Mouse (Mus musculus): ENCODE results near the gene Krt78.

The Krt78 gene

DNA sequence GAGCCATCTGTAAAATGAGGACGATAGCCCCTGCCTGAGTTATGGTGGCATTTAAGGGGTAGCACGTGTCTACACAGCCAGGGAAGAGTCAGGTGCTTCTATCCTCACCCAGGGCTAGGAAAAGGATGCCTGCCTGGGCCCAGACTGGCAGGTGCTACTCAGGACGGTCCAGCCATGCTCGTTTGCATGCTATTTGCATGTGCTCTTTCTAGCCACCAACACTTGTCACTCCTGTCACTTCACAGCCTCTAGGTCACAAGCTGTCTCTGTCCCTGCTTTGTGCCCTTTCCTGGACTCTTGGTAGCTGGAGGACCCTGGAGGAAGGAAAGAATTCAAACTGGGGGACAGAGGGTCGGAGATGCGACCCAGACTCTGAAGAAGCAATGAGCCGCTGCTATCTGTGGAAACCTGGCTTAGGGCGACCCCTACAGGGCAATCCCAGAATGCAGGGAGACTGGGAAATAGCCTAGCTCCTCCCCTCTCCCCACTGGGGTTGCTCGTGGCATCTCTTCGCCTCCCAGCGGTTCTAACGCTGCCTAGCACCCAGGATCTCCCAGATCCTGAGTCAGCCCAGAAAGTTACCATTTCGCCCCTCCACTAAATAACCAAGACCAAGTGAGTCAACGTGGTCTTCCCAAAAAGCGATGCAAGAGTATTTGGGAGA is 19.5 kb upstream of the Krt78 start:
- peak; percentile 97 for DNase-seq (ENCODE audit: low read depth, low spot score)

DNA sequence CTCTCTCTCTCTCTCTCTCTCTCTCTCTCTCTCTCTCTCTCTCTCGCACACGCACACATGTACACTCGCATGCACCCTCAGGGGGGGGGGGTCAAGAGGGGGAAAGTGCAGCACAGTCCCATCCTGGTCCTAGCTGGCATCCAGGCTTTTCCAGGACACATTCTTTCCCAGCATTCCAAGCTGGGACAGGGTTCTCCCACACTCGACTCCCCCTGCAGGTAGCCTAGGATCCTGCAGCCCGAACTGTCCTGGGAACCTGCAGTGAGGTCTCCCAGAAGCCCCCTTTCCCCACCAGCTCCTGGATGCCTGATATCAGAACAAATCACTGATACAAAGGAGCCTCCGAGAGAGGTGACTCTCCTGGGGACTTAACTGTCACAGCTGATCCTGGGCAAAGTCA is 16.4 kb upstream of the Krt78 start:
- DNase-seq (ENCODE audit: low read depth, low spot score), result peak; percentile 82

DNA sequence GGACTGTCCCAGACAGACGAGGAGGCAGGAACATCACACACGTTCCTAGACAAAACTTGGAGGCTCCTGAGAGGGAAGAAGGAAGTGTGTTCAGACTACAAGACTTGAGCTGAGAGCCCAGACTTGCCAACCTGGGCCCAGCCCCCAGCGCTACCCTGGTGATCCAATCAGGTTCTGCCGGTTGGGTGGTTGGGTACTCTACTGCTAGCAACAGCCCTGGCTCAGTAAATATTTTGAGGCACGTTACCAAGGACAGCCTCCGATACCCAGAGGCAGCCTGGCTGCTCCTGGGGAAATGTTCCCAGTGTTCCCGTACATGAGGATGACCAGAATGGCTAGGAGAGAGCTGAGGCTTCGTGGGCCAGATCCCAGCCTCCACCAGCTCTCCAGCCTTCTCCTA is 12.7 kb upstream of the Krt78 start:
- no peak for DNase-seq (ENCODE audit: low read depth, low spot score)

DNA sequence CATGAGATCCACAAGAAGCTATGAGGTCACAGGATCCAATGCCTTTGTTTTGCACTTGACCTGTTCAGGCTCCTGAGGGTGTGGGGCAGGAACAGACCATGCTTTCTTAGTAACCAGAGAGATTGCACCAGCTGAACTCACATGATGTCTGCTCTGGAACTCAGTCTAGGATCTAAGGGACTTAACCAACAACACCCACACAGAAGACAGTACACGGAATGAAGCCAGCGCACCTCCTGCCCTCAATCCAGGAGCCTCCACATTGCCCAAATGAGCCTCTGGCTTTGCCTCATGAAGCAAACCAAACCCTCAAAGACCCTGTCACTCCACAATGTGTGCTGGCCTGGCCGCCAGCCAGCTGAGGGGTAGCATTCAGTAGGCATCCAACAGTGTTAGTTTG is 4.8 kb upstream of the Krt78 start:
- DNase-seq (ENCODE audit: low read depth, low spot score), result no peak

DNA sequence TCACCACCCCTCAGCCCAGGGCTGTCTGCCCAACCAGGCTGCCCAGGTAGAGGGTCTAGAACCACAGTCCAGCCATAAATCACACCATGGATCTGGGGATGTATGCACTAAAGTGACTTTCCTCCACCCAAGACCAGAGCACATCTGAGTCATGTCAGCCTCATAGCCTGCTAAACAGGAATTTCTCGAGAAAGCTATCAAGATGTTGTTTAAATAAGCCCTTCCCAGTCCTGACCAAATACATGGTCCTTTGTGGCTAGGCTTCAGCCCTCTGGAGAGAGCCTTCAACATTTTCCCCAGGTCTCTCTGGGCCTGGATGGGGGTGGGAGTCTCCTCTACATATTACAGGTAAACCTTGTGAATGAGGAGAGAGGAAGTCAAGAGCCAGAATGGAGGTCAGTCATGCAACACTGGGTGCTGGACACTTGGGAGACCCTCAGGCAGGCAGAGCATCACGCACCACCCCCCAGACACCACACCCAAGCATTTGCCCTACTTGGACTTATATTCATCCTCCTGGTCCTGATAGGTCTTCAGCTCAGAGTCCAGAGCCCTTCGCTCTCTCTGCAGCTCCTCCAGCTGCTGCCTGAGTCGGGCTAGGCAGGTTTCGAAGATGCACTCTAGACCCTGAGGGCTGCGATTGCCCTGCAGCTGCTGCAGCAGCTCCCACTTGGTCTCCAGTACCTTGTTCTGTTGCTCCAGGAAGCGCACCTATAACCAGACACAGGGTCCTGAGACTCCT is 1.2 kb downstream of the Krt78 start:
- DNase-seq (ENCODE audit: low read depth, low spot score), result no peak

DNA sequence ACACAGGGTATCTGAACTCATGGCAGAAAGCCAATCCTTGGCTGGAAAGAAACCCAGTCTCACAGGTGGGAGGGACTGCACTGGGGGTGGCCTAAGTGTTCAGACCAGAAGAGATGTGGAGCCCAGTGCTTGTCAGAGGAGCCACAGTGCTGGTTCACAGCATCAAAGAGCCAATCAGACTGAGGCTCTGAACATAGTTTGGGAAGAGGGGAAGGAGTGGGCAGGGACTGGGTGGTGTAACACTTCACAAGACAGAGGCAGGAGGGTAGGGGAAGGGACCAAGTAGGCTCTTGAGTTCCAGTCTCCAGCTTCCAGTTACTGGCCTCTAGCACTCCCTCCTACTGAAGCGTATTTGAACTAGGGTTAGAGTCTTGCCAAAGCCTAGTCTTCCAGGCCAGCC is 8.7 kb downstream of the Krt78 start:
- DNase-seq (ENCODE audit: low read depth, low spot score), result no peak

DNA sequence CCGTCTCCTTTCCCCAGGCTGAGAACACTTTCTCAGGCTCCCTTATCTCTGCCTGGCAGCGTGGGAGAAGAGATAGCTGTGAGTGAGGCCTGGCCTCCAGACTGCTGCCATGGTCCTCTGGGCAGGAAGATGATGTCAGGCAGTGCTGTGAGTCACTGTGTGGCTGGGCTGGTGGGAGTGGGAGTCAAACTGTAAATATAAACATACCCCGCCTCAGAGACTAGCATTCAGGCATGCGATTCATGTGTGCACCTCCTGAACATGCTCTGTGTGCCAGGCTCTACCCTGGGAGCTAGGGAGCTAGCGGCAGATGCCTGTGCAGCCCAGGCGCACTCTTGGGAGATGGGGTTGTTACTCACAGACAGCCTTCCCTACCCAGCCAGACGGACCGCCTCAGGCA is 12.1 kb downstream of the Krt78 start:
- no peak for DNase-seq (ENCODE audit: low read depth, low spot score)

DNA sequence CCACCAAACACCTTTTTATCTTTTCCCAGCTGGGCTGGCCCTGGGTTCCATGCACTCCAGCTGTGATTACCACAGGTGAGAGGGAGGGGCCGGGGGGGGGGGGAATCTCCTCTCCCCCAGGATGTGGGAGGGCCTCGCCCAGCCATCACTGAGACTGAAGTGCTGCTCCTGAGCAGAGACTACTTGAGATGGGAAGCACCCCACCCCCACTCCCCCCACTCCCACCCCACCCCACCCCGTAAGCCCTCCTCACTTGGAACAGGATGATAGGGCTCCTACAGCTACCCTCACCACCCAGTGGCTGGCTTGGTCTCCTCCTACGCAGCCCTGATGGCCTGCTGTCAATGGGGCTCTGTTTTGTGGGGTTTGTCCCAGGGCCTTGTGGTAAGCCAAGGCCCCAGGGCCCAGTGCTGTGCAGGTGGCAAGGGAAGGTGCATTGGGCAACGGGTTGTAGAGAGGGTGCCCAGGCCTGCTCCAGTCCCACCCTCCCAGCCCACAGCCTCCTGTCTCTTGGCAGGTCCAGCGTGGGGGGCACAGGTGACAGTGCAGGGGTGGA is 13.7 kb downstream of the Krt78 start, which contains the start of gene Krt79:
Gene Krt79, minus strand, starts transcription at position 51 of the 556 bp plus-strand sequence.
- no peak for DNase-seq (ENCODE audit: low read depth, low spot score)

DNA sequence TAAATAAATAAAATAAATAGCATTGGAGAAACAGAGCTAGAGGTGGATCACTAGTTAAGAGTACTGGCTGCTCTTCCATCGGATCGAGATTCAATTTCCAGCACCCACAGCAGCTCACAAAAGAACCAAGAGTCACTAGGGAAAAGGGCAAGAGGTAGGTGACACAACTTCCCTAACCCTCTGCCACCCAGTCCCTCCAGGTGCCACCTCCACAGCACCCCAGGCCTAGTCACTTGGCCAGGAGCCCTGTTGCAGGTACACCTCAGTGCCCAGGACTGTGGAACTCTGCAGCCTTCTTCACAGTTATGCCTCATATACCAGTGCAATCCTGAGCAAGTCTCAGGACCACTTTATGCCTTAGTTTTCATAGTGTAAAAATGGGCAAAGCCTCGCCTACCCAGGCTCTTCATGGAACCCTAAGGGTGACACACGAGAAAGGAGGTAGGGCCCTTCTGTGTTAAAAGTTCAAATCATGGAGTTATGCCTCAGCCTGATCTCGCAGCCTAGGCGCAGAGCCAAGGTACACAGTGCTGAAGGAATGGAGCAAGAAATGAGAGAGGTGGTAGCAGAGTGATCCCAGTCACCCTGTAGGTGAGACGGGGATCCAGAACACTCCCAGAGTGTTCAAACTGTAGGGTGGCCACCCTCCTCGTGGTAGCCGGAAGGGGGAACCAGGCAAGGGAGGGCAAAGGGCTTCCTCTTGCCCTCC is 15.3 kb downstream of the Krt78 start:
- DNase-seq (ENCODE audit: low read depth, low spot score), result no peak

DNA sequence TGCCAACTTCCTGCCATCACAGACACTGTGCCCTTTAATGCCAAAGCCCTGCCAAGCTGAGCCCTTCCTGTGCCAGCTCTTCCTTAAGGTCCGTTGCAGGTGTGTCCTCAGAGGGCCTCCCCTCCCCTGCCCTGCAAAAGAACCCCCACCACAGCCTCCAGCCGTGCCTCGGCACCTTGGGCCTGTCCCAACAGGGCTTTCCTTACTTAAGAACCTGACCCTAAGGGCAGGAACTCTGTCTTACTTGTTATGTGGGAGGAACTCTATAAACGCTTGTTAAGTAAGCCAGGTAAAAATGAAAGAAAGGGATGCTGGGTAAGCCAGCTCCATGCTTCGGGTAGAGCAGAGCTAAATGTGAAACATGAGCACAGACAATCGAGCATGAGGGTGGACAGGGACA is 21.1 kb downstream of the Krt78 start:
- DNase-seq (ENCODE audit: low read depth, low spot score), result no peak

DNA sequence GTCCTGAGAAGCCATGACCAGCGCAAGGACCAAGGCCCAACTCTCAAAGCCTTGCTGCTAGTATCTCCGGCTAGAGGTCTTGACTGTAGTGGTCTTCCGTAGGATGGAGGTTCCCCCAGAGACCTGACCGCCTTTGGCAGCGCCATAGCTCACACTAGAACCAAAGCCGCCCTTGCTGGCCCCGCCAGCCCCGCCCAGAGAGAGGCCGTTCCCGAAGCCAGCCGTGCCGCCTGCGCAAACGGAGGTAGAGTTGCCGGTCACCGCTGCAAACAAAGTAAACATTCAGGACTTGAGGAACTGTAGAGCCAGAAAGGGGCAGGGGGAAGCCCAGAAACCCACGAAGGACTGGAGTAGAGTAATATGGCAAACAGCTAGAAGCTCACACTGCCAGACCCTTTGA is 24.4 kb downstream of the Krt78 start:
- no peak for DNase-seq (ENCODE audit: low read depth, low spot score)

DNA sequence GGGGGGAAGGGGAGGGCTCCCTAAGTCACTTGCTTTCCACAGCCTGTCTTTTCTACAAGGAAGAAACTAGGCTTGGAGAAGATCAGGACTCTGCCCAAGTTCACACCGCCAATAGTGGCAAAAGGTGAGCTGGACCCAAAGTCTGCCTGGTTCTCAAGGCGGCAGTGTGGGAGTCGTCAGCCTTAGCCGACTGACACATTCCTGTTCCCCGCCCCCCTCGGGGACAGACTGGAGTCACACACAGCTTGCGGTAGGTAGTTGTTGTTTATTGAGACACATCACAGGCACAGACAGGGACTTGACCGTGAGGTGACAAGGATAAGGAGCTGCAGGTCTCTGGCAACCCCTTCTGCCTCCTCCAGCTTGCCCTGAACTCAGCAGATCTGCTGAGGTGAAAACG is 25.0 kb downstream of the Krt78 start:
- no peak for DNase-seq (ENCODE audit: low read depth, low spot score)

DNA sequence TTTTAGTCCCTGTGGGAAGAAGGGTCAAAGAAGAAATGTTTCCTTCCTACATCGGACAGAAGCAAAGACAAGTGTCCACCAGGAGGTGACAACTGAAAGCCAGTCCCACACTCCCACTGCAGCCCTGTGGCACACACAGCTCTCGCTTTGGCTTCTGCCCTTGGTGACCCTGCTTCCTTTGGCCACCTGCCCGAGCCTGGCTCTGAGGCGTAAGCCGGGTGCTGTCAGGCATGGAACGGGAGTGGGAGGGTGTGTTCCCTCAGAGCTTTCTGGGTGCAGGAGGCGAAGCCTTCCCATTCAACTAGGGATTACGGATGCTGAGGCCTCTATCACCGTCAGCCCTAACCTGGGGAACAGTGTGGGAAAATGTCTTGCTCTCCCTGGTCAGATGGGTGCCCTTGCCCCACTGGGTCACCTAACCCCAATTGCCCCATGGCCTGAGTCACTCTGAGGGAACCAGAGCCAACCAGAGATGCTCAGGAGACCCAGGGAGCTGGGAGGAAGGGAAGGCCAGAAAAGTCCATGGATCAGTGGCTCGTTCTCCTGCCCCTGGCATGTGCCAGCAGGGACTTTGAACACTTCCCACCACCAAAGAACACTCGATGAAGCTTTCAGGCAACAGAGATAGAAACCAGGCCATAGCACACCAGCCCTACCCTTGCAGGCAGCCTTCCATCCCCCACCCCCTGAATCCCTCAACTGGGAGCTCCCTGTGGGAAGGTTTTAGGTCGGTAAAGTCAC is 26.6 kb downstream of the Krt78 start:
- DNase-seq (ENCODE audit: low read depth, low spot score), result no peak

DNA sequence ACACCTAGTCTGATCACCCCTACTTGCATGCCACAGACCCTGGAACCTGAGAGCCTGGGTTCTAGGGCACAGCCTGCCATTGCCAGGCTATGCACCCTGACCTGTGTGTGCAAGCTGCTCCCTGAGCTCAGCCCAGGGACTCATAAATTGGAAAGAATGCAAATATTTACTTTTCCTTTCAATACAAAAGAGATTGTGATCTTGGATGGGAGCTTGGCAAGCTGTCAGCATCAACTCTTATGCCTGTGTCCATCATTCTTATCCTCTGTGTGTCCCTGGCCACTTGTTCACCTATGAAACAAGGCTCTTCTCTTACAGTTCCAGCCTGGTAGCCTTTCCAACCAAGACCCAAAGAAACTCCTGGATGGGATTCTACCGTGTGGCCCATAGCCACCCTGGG is 29.0 kb downstream of the Krt78 start:
- DNase-seq (ENCODE audit: low read depth, low spot score), result no peak

DNA sequence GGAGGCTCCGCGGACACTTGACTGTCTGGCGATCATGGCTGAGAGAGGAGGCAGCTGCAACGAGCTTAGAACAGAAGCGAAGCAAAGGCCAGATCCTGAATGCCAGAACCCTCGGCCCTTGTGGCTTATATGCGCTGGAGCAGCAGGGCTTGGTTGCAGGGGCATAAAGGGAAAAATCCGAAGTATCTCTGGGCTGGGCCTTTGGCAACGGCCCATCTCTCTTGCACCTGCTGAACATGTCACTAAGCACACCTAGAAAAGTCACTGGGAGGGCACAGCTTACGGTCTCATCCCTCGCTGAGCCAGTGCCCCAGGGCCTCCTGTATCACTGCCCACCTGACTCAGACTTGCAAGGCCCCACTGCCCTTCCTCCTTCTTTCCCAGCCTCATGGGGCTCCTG is 29.5 kb downstream of the Krt78 start, which contains the start of gene Krt4:
Gene Krt4, minus strand, starts transcription at position 101 of the 400 bp plus-strand sequence.
- no peak for DNase-seq (ENCODE audit: low read depth, low spot score)

DNA sequence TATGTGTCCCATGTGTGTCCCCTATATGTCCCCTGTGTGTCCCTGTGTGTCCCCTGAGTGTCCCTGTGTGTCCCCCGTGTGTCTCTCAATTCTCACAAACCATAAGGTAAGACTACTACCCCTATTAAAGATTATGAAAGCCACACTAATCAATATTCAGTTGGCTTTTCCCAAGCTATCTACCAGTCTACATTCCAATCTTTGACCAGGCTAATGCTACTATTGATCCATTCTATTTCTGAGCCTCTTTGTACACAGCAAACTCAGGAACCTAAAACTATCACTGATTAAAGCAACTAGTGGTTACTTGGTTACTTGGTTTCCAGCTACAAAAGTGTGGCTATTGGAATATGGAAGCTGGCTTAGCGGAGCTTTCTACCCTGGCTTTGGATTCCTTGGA is 31.8 kb downstream of the Krt78 start:
- DNase-seq (ENCODE audit: low read depth, low spot score), result no peak

DNA sequence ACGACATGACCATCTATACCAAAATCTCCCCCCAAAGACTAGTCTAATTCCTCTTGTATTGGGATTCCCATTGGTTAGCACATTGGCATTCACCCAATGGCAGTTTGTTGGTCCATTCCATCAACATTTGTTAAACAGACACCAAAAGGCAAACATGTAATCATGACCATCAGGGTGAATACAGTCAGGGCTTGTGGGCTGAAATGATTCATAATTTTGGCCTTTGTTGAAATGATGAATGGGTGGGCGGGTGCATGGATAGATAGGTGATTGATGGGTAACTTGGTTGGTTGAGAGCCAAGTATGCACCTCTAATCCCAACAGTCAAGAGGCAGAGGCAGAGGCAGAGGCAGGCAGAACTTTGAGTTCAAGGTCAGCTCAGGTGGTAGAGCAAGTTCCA is 38.0 kb downstream of the Krt78 start:
- DNase-seq (ENCODE audit: low read depth, low spot score), result no peak

DNA sequence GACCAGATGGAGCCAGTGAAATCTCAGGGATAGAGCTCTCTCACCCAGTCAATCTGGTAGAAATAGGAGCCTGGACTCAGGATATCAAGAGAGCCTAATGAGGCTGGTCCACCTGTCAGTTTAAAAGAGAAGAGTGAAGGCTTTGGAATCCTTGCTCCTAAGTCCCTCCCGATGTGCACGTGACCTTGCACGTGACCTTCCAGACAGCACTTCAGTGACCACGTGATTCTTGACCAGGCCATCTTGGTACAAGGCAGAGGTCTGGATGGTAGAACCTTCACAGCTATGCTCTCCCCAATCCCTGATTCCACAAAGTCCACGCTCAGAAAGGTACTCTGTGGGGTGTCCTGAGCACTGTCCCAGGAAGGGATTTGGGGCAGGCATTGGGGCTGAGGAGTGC is 49.2 kb downstream of the Krt78 start:
- DNase-seq (ENCODE audit: low read depth, low spot score), result no peak

DNA sequence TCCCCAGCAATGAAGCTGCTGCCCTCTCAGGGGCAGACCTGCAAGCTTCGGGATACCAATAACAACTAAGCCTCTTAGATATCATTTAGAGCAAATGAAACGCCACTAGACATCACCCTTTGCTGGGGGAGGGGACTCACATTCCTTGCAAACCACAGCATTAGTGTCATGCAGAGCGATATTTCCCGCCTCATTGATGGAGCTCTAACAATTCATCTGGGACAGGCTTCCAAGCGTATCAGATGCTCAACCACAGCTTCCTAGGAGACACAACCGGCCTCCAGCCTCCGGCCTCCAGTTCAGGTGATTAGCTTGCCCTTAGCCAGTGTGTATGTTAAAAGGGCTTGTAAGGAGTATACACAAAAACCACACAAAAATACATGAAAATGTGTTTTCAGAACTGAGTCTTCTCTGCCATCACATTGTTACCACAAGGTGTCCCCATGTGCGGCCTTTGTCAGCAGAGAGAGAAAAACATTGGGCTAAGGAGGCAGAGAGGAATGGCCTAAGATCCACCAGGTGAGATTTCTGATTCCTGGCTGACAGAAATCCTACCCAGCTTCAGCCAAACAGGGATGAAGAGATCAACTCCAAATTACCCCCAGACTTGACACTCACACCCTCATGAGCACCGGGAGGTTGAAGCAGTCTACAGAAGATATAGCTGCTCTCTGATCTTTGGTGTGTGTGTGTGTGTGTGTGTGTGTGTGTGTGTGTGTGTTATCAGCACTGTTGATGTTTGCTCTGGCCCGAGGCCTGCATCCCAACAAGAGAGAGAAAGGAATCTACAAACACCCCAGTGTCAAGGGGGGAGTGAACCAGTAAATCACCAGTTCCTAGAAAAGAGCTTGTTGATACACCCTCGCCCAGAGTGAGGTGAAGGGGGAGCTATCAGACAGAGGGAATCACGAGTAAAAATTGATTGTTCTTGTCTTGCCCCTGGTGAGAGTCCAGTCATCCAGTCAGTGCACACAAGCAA is 51.6 kb downstream of the Krt78 start:
- no peak for DNase-seq (ENCODE audit: low read depth, low spot score)

Data from mesoderm, embryonic 11.5 days (tissue).